Mouse (Mus musculus) heart, postnatal 0 days (tissue): ENCODE data around the gene Hist1h2ad. TPM values are rescaled to one million over a fixed set of nuclear protein-coding genes. Genes with fewer than 3 reads are reported as not detected.
"Not testable (repeated sequence)": the region's sequence is repeated elsewhere in the genome, so short reads cannot be mapped to it uniquely, and the experiment has no call there.

Source experiments
- ATAC-seq: fragments of 200-750 bp; cut with Nextera tagmentation; 2 replicates; pipeline ENCODE4 v1.8.0; 2017; ENCODE audit warnings: low read depth, moderate number of reproducible peaks, moderate library complexity; ENCODE audit not compliant: insufficient read depth
- DNase-seq: peaks from one replicate; pipeline ENCODE4 v3.0.0-alpha.2; 2016; ENCODE audit warnings: low spot score
- H3K27ac ChIP-seq: fragments of 300-500 bp; sonication (generic); 2 replicates; pipeline ENCODE4 v1.5.1; 2014; ENCODE audit warnings: low read depth, mild to moderate bottlenecking
- H3K27me3 ChIP-seq: fragments of 300-500 bp; sonication (generic); 2 replicates; pipeline ENCODE4 v1.6.1; 2014; ENCODE audit warnings: low read length, mixed read lengths; ENCODE audit not compliant: control insufficient read depth, insufficient read depth
- H3K36me3 ChIP-seq: fragments of 300-500 bp; sonication (generic); replicated peaks from 2 replicates; pipeline ENCODE4 v1.6.1; 2014; ENCODE audit warnings: low read length, mixed read lengths; ENCODE audit not compliant: control insufficient read depth, insufficient read depth
- H3K4me1 ChIP-seq: fragments of 300-500 bp; sonication (generic); 2 replicates; pipeline ENCODE4 v1.6.1; 2014; ENCODE audit warnings: antibody characterized with exemption; ENCODE audit not compliant: control insufficient read depth, insufficient read depth
- H3K4me2 ChIP-seq: fragments of 300-500 bp; sonication (generic); 2 replicates; pipeline ENCODE4 v1.6.1; 2014; ENCODE audit warnings: low read depth, mild to moderate bottlenecking, low read length, moderate library complexity
- H3K4me3 ChIP-seq: fragments of 300-500 bp; sonication (generic); 2 replicates; pipeline ENCODE4 v1.5.1; 2014; ENCODE audit warnings: low read depth, low read length
- H3K9ac ChIP-seq: fragments of 300-500 bp; sonication (generic); replicated peaks from 2 replicates; pipeline ENCODE4 v1.6.1; 2014; ENCODE audit warnings: low read depth, low read length, mixed read lengths
- H3K9me3 ChIP-seq: fragments of 300-500 bp; sonication (generic); replicated peaks from 2 replicates; pipeline ENCODE4 v1.6.1; 2016; ENCODE audit warnings: low read length; ENCODE audit not compliant: control insufficient read depth
- CTCF ChIP-seq: IDR thresholded peaks from 2 replicates; pipeline ENCODE4 v1.5.1; 2016; ENCODE audit warnings: antibody characterized with exemption, control low read depth, low read depth
- EP300 ChIP-seq: IDR thresholded peaks from 2 replicates; pipeline ENCODE4 v1.6.1; 2016; ENCODE audit warnings: antibody characterized with exemption, low read depth
- WGBS: fragments of 180-500 bp; shearing (Covaris S2); extraction: QIAGEN DNeasy Blood & Tissue Kit; methylation state at CpG from one replicate; pipeline ENCODE4 v1.1.7; 2014; 5-methylcytosine and 5-hydroxymethylcytosine counted together
- polyA plus RNA-seq: library from polyadenylated mRNA; unstranded; fragments of >200 nt; fragmentation: Nextera tagmentation; extraction: Ambion mirVana; gene quantifications from 2 replicates; pipeline ENCODE4 v1.2.1, GENCODE M21; 2015
- total RNA-seq: library from RNA; depleted of rRNA; stranded (reverse); fragments of >200 nt; gene quantifications from 2 replicates; pipeline ENCODE4 v1.2.3, GENCODE M21; 2014; ENCODE audit warnings: low replicate concordance

Hist1h2ad gene
- total and polyA plus RNA-seq, 2 experiments from 2014 or later, result 0.27 to 568 TPM

GRCm38 (mm10) chr13:23585442-23586098 is 11.4 kb downstream of the Hist1h2ad start:
- ATAC-seq (peak; percentile 78), DNase-seq (peak; percentile 97)
- H3K9me3 ChIP-seq, result not testable (repeated sequence)

GRCm38 (mm10) chr13:23586099-23586939 is 12.1 kb downstream of the Hist1h2ad start:
- ATAC-seq, result no peak

More at GRCm38 (mm10) chr13:23585442-23586098, 11.4 kb downstream of the Hist1h2ad start:
- Histone ChIP-seq H3K4me3 (peak overlapping the region; percentile 62), H3K27ac (peak overlapping the region; percentile 99), H3K9ac (peak overlapping the region; percentile 82), H3K4me2 (peak overlapping the region; percentile 74), H3K4me1 (peaks cover 24% of the 10 kb centered on the region; the same call in 1 of the 2 replicates)
- H3K27me3 ChIP-seq, H3K36me3 ChIP-seq: not testable (repeated sequence)
- 0 out of 2 replicates have a peak, but pooled peaks have one; percentile 43 for TF ChIP-seq EP300
- under 1% methylated on average over 23 of the region's 36 CpGs for WGBS

GRCm38 (mm10) chr13:23586940-23587225 is 12.7 kb downstream of the Hist1h2ad start:
- Histone ChIP-seq H3K27me3 (no peaks in the 10 kb centered on the region), H3K9ac (peak overlapping the region; percentile 64), H3K27ac (peak overlapping the region; percentile 99), H3K4me3 (peak overlapping the region; percentile 62), H3K36me3 (no peaks in the 10 kb centered on the region), H3K4me2 (peak overlapping the region; percentile 74), H3K4me1 (peaks cover 21% of the 10 kb centered on the region; the same call in 1 of the 2 replicates), H3K9me3 (no peaks in the 10 kb centered on the region)
- 10% methylated on average over 1 of the region's 1 CpGs for WGBS
- TF ChIP-seq EP300 (no peak), CTCF (no peak)
- ATAC-seq (no peak), DNase-seq (peak; percentile 5)

More at GRCm38 (mm10) chr13:23586099-23586939, 12.1 kb downstream of the Hist1h2ad start:
- H3K36me3 ChIP-seq, result no peaks in the 10 kb centered on the region
- peak overlapping the region; percentile 74 for H3K4me2 ChIP-seq
- peak overlapping the region; percentile 99 for H3K27ac ChIP-seq
- no peaks in the 10 kb centered on the region for H3K27me3 ChIP-seq
- TF ChIP-seq CTCF, result no peak
- no peak for TF ChIP-seq EP300
- peak overlapping the region; percentile 62 for H3K4me3 ChIP-seq
- H3K9me3 ChIP-seq, result no peaks in the 10 kb centered on the region
- peak overlapping the region; percentile 64 for H3K9ac ChIP-seq
- peaks cover 24% of the 10 kb centered on the region; the same call in 1 of the 2 replicates for H3K4me1 ChIP-seq
- 2% methylated on average over 22 of the region's 22 CpGs for WGBS
- peak; percentile 14 for DNase-seq

- Histone ChIP-seq H3K27ac (no peak overlapping the region), H3K9ac (no peak overlapping the region), H3K9me3 (no peaks in the 10 kb centered on the region), H3K4me3 (no peak overlapping the region), H3K27me3 (no peaks in the 10 kb centered on the region), H3K4me2 (no peak overlapping the region), H3K36me3 (no peaks in the 10 kb centered on the region), H3K4me1 (0 out of 2 replicates have a peak, but pooled peaks cover 4% of the 10 kb centered on the region)
- 89% methylated on average over 7 of the region's 7 CpGs for WGBS
- no peak for ATAC-seq
- DNase-seq, result no peak
- no peak for TF ChIP-seq EP300
- TF ChIP-seq CTCF, result no peak
These were observed 17.0 kb downstream of the Hist1h2ad start for GRCm38 (mm10) chr13:23591206-23591605.

GRCm38 (mm10) chr13:23591886-23592285 is 17.7 kb downstream of the Hist1h2ad start:
- H3K36me3 ChIP-seq, H3K9me3 ChIP-seq, H3K9ac ChIP-seq, H3K27me3 ChIP-seq, H3K4me1 ChIP-seq, ATAC-seq, H3K4me3 ChIP-seq, H3K27ac ChIP-seq, H3K4me2 ChIP-seq, DNase-seq: not testable (repeated sequence)
- 64% methylated on average over 7 of the region's 7 CpGs for WGBS
